Mouse (Mus musculus): ENCODE results near the gene Fstl4. TPM values are rescaled to one million over a fixed set of nuclear protein-coding genes. Genes with fewer than 3 reads are reported as not detected.

Fstl4 gene
- polyA plus RNA-seq, 1 experiment from 2014 or later: 6.6 TPM

DNA sequence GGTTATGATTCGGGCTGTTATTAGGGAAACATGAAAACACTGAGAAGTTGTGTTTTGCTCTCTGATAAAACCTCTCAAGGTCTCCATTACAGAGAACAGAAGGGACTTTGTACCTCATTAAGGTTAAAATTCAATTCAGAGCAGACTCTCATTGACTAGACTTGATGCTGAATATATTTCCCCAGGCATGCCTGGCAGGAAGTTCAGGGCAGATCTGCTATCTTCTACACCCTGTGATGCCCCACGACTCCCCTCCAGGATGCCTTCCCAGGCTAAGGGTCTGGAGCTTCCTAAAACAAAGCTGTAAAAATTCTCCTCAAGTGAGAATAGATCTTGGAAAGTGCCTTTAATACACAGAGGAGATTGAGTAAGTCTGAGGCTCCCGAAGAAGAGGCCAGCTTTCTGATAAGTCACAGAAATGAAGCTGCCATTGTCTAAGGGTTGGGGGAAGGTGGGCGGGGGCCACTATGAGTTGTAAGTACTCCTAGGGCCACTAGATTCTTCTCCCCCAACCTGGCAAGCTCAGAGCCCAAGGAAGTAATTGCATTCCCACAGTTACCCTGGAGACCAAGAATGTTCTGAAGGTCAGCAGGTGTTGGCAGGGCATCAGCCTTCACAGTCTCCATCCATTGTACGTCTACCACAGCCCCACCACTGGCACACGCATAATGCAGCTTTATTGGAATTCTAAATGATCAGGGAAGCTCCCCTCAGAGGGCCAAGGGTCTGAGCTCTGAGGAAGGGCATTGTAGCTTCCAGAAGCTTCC, 345.4 kb downstream of the Fstl4 start:
- Histone ChIP-seq H3K9ac (ENCODE audit: low read length) (no peak overlapping the region), H3K4me2 (ENCODE audit: low read depth, low read length) (no peak overlapping the region), H3K27me3 (ENCODE audit: control insufficient read depth, insufficient read depth, low read length) (no peaks in the 10 kb centered on the region), H3K9me3 (replicated peaks; ENCODE audit: control insufficient read depth, low read length) (no peaks in the 10 kb centered on the region), H3K4me3 (ENCODE audit: low read length) (no peak overlapping the region), H3K36me3 (ENCODE audit: control insufficient read depth, insufficient read depth) (no peaks in the 10 kb centered on the region), H3K4me1 (ENCODE audit: control insufficient read depth, insufficient read depth, low read length) (peaks cover 8% of the 10 kb centered on the region), H3K27ac (ENCODE audit: low read length) (no peak overlapping the region)
- WGBS: 65% methylated on average over 6 of the region's 6 CpGs
- no peak for ATAC-seq (replicated peaks; ENCODE audit: extremely low read depth, insufficient read depth, low FRiP score)

- Histone ChIP-seq H3K9ac (ENCODE audit: low read length) (no peak overlapping the region), H3K4me2 (ENCODE audit: low read depth, low read length) (no peak overlapping the region), H3K27me3 (ENCODE audit: control insufficient read depth, insufficient read depth, low read length) (no peaks in the 10 kb centered on the region), H3K27ac (ENCODE audit: low read length) (no peak overlapping the region), H3K4me3 (ENCODE audit: low read length) (no peak overlapping the region), H3K9me3 (replicated peaks; ENCODE audit: control insufficient read depth, low read length) (no peaks in the 10 kb centered on the region), H3K36me3 (ENCODE audit: control insufficient read depth, insufficient read depth) (no peaks in the 10 kb centered on the region), H3K4me1 (ENCODE audit: control insufficient read depth, insufficient read depth, low read length) (0 out of 2 replicates have a peak, but pooled peaks cover 3% of the 10 kb centered on the region)
- ATAC-seq (replicated peaks; ENCODE audit: extremely low read depth, insufficient read depth, low FRiP score): no peak
- WGBS: 75% methylated on average over 4 of the region's 4 CpGs
These were observed 351.3 kb downstream of the Fstl4 start for GRCm38 (mm10) chr11:53115711-53116110.

DNA sequence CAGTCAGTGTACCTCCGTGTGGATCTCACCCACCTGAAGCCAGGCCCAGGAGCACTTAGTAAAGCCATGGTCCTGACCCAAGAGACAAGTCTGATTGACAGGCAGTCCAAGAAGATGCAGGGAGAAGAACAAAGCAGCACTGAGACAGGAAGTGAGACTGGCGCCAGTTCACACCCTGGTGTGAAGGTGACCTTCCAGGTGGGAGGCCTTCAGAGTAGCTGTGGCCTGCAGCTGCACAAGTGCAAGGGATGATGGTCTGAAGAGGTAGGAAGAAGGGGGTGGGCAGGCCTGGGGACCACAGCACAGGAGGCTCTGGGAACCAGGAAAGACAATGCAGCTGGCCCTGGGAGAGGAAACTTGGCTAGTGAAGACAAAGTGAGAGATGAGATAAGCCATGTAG, 351.9 kb downstream of the Fstl4 start:
- 69% methylated on average over 2 of the region's 2 CpGs for WGBS
- no peaks in the 10 kb centered on the region for H3K27me3 ChIP-seq (ENCODE audit: control insufficient read depth, insufficient read depth, low read length)
- H3K4me2 ChIP-seq (ENCODE audit: low read depth, low read length): no peak overlapping the region
- no peak overlapping the region for H3K4me3 ChIP-seq (ENCODE audit: low read length)
- no peaks in the 10 kb centered on the region for H3K9me3 ChIP-seq (replicated peaks; ENCODE audit: control insufficient read depth, low read length)
- H3K4me1 ChIP-seq (ENCODE audit: control insufficient read depth, insufficient read depth, low read length): 0 out of 2 replicates have a peak, but pooled peaks cover 3% of the 10 kb centered on the region
- no peak overlapping the region for H3K9ac ChIP-seq (ENCODE audit: low read length)
- ATAC-seq (replicated peaks; ENCODE audit: extremely low read depth, insufficient read depth, low FRiP score): no peak; the same call in 1 of the 2 replicates
- H3K27ac ChIP-seq (ENCODE audit: low read length): no peak overlapping the region
- no peaks in the 10 kb centered on the region for H3K36me3 ChIP-seq (ENCODE audit: control insufficient read depth, insufficient read depth)

DNA sequence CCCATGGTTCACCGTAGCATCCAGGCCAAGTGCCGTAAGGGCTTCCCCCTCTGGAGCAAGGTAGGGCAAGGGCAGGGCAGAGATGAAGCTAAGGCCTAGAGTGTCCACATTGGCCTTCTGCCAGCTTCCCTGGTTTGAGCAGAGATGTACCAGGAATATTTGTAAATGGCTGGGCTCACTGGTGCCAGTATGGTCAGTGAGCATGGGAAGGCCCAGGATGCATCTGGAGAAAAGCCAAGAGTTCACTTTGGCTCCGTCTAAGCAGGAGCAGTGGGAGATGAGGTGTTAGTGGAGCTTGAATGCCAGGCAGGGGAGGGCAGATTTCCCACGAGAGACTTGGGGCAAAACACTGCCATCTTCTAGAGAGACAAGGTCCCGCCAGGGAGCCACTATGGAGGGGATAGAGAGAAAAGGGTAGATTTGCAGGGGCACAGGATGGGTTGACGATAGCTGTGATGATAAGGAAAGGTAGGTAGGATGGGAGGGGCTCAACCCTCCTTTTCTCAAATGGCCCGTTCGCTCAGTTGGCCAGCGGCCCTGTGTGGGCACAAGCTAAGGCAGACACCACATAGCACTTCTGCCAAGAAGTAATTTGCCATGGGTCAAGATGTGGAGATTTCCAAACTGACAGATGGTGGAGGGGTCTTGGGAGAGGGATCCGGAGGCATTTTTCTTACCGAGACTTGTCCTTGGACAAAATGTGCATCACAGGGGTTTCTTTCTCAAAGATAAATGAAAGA, 354.0 kb downstream of the Fstl4 start:
- Histone ChIP-seq H3K4me1 (ENCODE audit: control insufficient read depth, insufficient read depth, low read length) (0 out of 2 replicates have a peak, but pooled peaks cover 3% of the 10 kb centered on the region), H3K9me3 (replicated peaks; ENCODE audit: control insufficient read depth, low read length) (no peaks in the 10 kb centered on the region), H3K27me3 (ENCODE audit: control insufficient read depth, insufficient read depth, low read length) (no peaks in the 10 kb centered on the region), H3K4me3 (ENCODE audit: low read length) (no peak overlapping the region), H3K36me3 (ENCODE audit: control insufficient read depth, insufficient read depth) (no peaks in the 10 kb centered on the region), H3K4me2 (ENCODE audit: low read depth, low read length) (no peak overlapping the region), H3K9ac (ENCODE audit: low read length) (no peak overlapping the region), H3K27ac (ENCODE audit: low read length) (no peak overlapping the region)
- ATAC-seq (replicated peaks; ENCODE audit: extremely low read depth, insufficient read depth, low FRiP score): no peak
- WGBS: 78% methylated on average over 11 of the region's 11 CpGs

- ATAC-seq (replicated peaks; ENCODE audit: extremely low read depth, insufficient read depth, low FRiP score): no peak
- no peaks in the 10 kb centered on the region for H3K27me3 ChIP-seq (ENCODE audit: control insufficient read depth, insufficient read depth, low read length)
- no peak overlapping the region for H3K4me3 ChIP-seq (ENCODE audit: low read length)
- no peaks in the 10 kb centered on the region for H3K36me3 ChIP-seq (ENCODE audit: control insufficient read depth, insufficient read depth)
- 74% methylated on average over 5 of the region's 5 CpGs for WGBS
- H3K27ac ChIP-seq (ENCODE audit: low read length): no peak overlapping the region
- H3K4me1 ChIP-seq (ENCODE audit: control insufficient read depth, insufficient read depth, low read length): 0 out of 2 replicates have a peak, but pooled peaks cover 3% of the 10 kb centered on the region
- H3K9me3 ChIP-seq (replicated peaks; ENCODE audit: control insufficient read depth, low read length): no peaks in the 10 kb centered on the region
- no peak overlapping the region for H3K9ac ChIP-seq (ENCODE audit: low read length)
- H3K4me2 ChIP-seq (ENCODE audit: low read depth, low read length): no peak overlapping the region
These were observed 355.5 kb downstream of the Fstl4 start for GRCm38 (mm10) chr11:53119966-53120365.

- Histone ChIP-seq H3K9me3 (replicated peaks; ENCODE audit: control insufficient read depth, low read length) (no peaks in the 10 kb centered on the region), H3K27me3 (ENCODE audit: control insufficient read depth, insufficient read depth, low read length) (no peaks in the 10 kb centered on the region), H3K4me2 (ENCODE audit: low read depth, low read length) (no peak overlapping the region), H3K4me1 (ENCODE audit: control insufficient read depth, insufficient read depth, low read length) (0 out of 2 replicates have a peak, but pooled peaks cover 3% of the 10 kb centered on the region), H3K4me3 (ENCODE audit: low read length) (no peak overlapping the region), H3K9ac (ENCODE audit: low read length) (no peak overlapping the region), H3K36me3 (ENCODE audit: control insufficient read depth, insufficient read depth) (no peaks in the 10 kb centered on the region), H3K27ac (ENCODE audit: low read length) (no peak overlapping the region)
- ATAC-seq (replicated peaks; ENCODE audit: extremely low read depth, insufficient read depth, low FRiP score): no peak
- 67% methylated on average over 1 of the region's 1 CpGs for WGBS
These were observed 356.8 kb downstream of the Fstl4 start for GRCm38 (mm10) chr11:53121208-53121607.

GRCm38 (mm10) chr11:53124799-53125198, 360.4 kb downstream of the Fstl4 start:
- Histone ChIP-seq H3K27me3 (ENCODE audit: control insufficient read depth, insufficient read depth, low read length) (no peaks in the 10 kb centered on the region), H3K4me2 (ENCODE audit: low read depth, low read length) (no peak overlapping the region), H3K27ac (ENCODE audit: low read length) (no peak overlapping the region), H3K9ac (ENCODE audit: low read length) (no peak overlapping the region), H3K4me3 (ENCODE audit: low read length) (no peak overlapping the region), H3K9me3 (replicated peaks; ENCODE audit: control insufficient read depth, low read length) (no peaks in the 10 kb centered on the region), H3K36me3 (ENCODE audit: control insufficient read depth, insufficient read depth) (no peaks in the 10 kb centered on the region), H3K4me1 (ENCODE audit: control insufficient read depth, insufficient read depth, low read length) (no peaks in the 10 kb centered on the region)
- WGBS: 94% methylated on average over 2 of the region's 2 CpGs
- ATAC-seq (replicated peaks; ENCODE audit: extremely low read depth, insufficient read depth, low FRiP score): no peak

- Histone ChIP-seq H3K4me3 (ENCODE audit: low read length) (no peak overlapping the region), H3K27me3 (ENCODE audit: control insufficient read depth, insufficient read depth, low read length) (no peaks in the 10 kb centered on the region), H3K9me3 (replicated peaks; ENCODE audit: control insufficient read depth, low read length) (no peaks in the 10 kb centered on the region), H3K4me1 (ENCODE audit: control insufficient read depth, insufficient read depth, low read length) (no peaks in the 10 kb centered on the region), H3K36me3 (ENCODE audit: control insufficient read depth, insufficient read depth) (no peaks in the 10 kb centered on the region), H3K9ac (ENCODE audit: low read length) (no peak overlapping the region), H3K27ac (ENCODE audit: low read length) (no peak overlapping the region), H3K4me2 (ENCODE audit: low read depth, low read length) (no peak overlapping the region)
- no peak for ATAC-seq (replicated peaks; ENCODE audit: extremely low read depth, insufficient read depth, low FRiP score)
- 39% methylated on average over 6 of the region's 6 CpGs for WGBS
These were observed 362.2 kb downstream of the Fstl4 start for GRCm38 (mm10) chr11:53126660-53127059.

- H3K27ac ChIP-seq (ENCODE audit: low read length): no peak overlapping the region; the same call in 1 of the 2 replicates
- no peak overlapping the region for H3K4me3 ChIP-seq (ENCODE audit: low read length)
- no peak; the same call in 1 of the 2 replicates for ATAC-seq (replicated peaks; ENCODE audit: extremely low read depth, insufficient read depth, low FRiP score)
- no peak overlapping the region for H3K9ac ChIP-seq (ENCODE audit: low read length)
- H3K36me3 ChIP-seq (ENCODE audit: control insufficient read depth, insufficient read depth): no peaks in the 10 kb centered on the region
- peaks cover 4% of the 10 kb centered on the region; the same call in 1 of the 2 replicates for H3K4me1 ChIP-seq (ENCODE audit: control insufficient read depth, insufficient read depth, low read length)
- WGBS: 76% methylated on average over 2 of the region's 2 CpGs
- H3K9me3 ChIP-seq (replicated peaks; ENCODE audit: control insufficient read depth, low read length): no peaks in the 10 kb centered on the region
- H3K4me2 ChIP-seq (ENCODE audit: low read depth, low read length): no peak overlapping the region
- H3K27me3 ChIP-seq (ENCODE audit: control insufficient read depth, insufficient read depth, low read length): no peaks in the 10 kb centered on the region
These were observed 364.2 kb downstream of the Fstl4 start for GRCm38 (mm10) chr11:53128661-53129060.
